Mouse (Mus musculus) gastrocnemius, postnatal 25 days (tissue): ENCODE data around the gene Actr3b. TPM values are rescaled to one million over a fixed set of nuclear protein-coding genes. Genes with fewer than 3 reads are reported as not detected.

Experiments
- DNase-seq: peaks from one replicate; pipeline ENCODE4 v3.0.0; 2022
- total RNA-seq, 2 experiments: library from RNA; stranded (reverse); gene quantifications; 1 replicate in 1 of 2; 2 replicates in 1 of 2; pipeline ENCODE4 v1.2.3; 2021

The Actr3b gene
- total RNA-seq, 2 experiments from 2014 or later: 0.67 to 1.8 TPM

DNA sequence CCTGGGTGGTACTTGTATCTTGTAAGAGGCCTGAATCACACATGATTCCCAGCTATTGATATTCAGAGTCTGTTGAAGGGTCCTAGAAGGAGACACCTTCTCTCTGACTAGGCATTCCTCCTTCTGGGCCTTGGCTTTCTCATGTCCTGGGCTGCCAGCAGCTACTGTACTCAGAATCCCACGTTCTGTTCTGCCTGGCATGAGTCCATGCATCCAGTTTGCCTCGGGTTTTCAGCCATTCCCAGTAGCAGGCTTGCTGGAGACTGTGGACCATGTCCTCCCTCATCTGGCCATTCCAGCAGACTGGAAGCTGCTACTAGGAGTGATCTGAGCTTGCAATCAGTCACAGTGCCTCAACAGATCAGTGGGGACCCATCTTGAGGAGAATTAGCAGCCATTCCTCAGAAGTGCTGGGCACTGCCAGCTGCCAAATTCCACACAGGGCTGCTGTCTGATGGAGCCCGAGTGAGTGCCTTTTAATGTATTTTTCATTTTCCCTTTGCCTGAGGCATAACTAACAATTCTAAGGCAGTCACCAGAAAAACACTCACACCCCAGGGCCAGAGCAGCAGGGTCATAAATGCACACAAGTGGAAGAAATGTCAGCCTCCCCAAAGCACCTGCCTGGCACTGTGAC, 130.1 kb downstream of the Actr3b start:
- no peak for DNase-seq

DNA sequence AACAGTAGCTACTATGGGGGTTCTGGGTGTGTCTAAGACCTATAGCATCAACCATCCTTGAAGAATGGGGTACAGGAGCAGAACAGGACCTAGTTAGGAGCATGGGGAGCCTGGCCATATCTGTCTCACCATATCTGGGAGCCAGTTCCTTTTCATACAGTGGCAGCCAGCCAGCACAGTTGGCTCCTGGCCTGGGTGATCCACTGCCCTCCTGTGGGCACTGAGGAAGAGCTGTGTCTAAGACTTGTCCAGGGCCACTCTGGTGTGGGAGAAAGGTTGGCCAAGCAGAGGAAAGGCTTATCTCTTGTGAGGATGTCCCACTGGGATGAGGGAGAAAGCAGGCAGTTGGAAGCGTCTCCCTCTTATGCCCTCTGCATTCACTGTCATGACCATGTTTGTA, 131.5 kb downstream of the Actr3b start:
- no peak for DNase-seq

Other genes starting within 250 kb of the Actr3b start
- gene Cct8l1, start 243.9 kb upstream of the Actr3b start, total RNA-seq: under 1 TPM in 1 of 2 experiments, not detected in 1; 0.27 TPM
- gene Xrcc2, start 54.2 kb upstream of the Actr3b start, total RNA-seq: 1 to 10 TPM; 2.4 to 3.2 TPM
- gene Gm21663, start 182.4 kb downstream of the Actr3b start, total RNA-seq: not detected
- not detected for gene Gm21671, start 194.4 kb downstream of the Actr3b start, total RNA-seq
- not detected for gene Gm21680, start 212.7 kb downstream of the Actr3b start, total RNA-seq
- gene Gm21698, start 228.7 kb downstream of the Actr3b start, total RNA-seq: not detected
- gene Gm1979, start 244.8 kb downstream of the Actr3b start, total RNA-seq: not detected